Mouse (Mus musculus) heart, postnatal 0 days (tissue): ENCODE data around the gene Ndufs6.
A peak's percentile ranks its signal among the peaks of the same experiment; 100 is the strongest.

Experiments
- CTCF ChIP-seq: IDR thresholded peaks from 2 replicates; pipeline ENCODE4 v1.5.1; 2016; ENCODE audit warnings: antibody characterized with exemption, control low read depth, low read depth
- EP300 ChIP-seq: IDR thresholded peaks from 2 replicates; pipeline ENCODE4 v1.6.1; 2016; ENCODE audit warnings: antibody characterized with exemption, low read depth

GRCm38 (mm10) chr13:73336753-73337152, 8.4 kb upstream of the Ndufs6 start:
- TF ChIP-seq EP300: peak; percentile 53; the same call in 1 of the 2 replicates
- no peak for TF ChIP-seq CTCF
